Mouse (Mus musculus): Measurements from ENCODE around the gene Rbfox2. TPM values are rescaled to one million over a fixed set of nuclear protein-coding genes. Genes with fewer than 3 reads are reported as not detected.

The Rbfox2 gene
- polyA plus RNA-seq, 1 experiment, result 18.7 TPM

DNA sequence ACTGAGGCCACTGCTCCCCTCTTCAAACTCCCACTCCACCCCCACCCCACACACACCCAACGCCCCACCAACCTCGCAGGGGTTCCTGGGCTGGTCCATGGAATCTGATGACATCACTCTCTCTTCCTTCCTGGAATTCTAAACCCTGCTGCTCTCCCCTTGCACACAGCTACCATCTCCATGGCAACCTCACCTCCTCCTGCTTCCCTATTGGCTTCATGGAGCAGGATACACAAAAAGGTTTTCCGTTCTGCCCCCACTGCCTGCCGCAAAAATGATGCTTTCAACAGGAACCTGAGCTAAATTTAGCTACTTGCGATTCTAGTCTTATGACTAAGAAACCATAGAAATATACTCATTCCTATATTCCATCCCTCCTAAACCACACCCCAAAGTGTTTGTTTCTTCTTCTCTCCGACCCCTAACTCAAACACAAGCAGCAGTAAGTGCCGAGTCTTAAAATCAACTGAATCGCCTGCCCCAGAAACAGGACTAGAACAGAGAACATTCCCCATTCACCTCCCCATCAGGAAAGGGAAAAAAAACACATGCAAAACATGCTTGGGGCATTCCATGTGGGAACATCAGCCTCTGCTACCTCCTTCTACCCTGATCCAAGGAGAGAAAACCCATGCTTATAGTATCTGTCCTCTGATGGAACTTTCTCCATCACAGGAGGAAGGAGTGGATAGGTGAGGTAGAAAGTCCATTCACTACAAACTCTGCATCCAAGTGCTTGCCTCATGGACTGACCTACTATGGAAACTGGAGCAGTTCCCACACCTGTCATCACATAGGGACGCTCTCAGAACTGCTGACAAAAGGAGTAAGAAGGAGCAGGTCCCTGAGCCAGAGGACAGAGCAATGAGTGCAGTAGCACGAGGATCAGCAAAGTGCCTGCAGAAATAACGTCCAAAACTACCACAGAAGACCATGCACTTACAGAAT lies 61.1 kb downstream of the Rbfox2 start:
- WGBS, result 26% methylated on average over 11 of the region's 11 CpGs
- DNase-seq, result peak; percentile 86
- Histone ChIP-seq H3K4me1 (ENCODE audit: control insufficient read depth, insufficient read depth, low read length) (no peaks in the 10 kb centered on the region; the same call in 1 of the 2 replicates), H3K27ac (ENCODE audit: insufficient read depth, low read depth, low read length) (peak overlapping the region; percentile 90), H3K27me3 (replicated peaks; ENCODE audit: control insufficient read depth, insufficient read depth, low read length) (no peaks in the 10 kb centered on the region), H3K36me3 (ENCODE audit: control insufficient read depth, insufficient read depth, low read length) (no peaks in the 10 kb centered on the region), H3K4me3 (ENCODE audit: insufficient read depth, low read depth, low read length) (no peak overlapping the region)
- no peak for TF ChIP-seq CTCF (conservative IDR thresholded peaks at IDR 0.05; ENCODE audit: insufficient read depth, insufficient read length, low read depth, low read length)
- TF ChIP-seq POLR2A (IDR thresholded peaks at IDR 0.05; ENCODE audit: low read depth, low read length), result no peak

DNA sequence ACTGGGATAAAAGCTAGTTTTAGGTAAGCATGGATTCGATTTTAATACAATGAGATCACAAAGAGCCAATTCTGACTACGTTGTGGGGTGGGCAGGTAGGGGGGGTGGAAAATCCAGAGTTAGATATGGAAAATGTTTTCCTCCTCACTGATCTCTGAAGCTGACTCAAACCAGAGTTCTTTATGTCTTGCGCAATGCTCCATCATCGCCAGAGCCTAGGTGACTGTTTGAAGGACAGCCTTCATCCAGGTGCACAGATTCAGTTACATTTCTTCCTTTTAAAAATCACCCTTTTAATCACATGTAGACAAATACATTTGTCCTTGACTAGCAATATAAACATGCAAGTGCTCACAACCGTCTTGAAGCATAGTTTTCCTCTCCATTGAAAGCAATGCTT lies 62.2 kb downstream of the Rbfox2 start:
- Histone ChIP-seq H3K36me3 (ENCODE audit: control insufficient read depth, insufficient read depth, low read length) (no peaks in the 10 kb centered on the region), H3K27ac (ENCODE audit: insufficient read depth, low read depth, low read length) (peak overlapping the region; percentile 53; the same call in 1 of the 2 replicates)
- TF ChIP-seq POLR2A (IDR thresholded peaks at IDR 0.05; ENCODE audit: low read depth, low read length) (no peak), CTCF (conservative IDR thresholded peaks at IDR 0.05; ENCODE audit: insufficient read depth, insufficient read length, low read depth, low read length) (no peak)

DNA sequence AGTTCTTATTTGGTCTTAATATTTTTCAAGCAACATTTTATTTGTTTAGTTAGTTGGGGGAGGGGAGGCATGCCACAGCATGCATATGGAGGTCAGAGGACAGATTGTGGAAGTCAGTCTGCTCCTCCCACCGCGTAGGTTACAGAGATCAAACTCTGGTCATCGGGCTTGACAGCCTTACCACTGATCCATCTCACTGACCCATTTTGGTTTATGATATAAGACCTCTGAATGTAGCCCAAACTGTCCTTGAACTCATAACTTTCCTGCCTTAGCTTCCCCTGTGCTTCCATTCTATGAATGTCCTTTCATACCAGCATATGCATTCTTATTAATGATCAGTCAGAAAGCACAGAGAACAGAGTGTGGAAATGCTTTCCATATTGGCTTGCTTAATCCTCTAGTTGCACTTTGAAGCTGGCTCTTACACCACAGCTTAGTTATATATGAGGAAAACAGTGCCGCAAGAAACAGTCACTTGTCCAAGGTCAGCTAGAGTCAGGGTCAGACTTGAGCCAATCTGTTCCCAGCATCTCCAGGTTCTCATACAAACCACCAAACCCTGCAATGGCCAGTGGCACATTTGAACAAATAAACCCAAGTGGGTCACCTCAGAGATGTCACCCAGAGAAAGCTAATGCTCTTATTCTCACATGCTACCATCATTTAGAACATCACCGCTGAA lies 62.8 kb downstream of the Rbfox2 start:
- H3K36me3 ChIP-seq (ENCODE audit: control insufficient read depth, insufficient read depth, low read length), result no peaks in the 10 kb centered on the region
- no peak for DNase-seq
- no peak overlapping the region for H3K4me3 ChIP-seq (ENCODE audit: insufficient read depth, low read depth, low read length)
- H3K27me3 ChIP-seq (replicated peaks; ENCODE audit: control insufficient read depth, insufficient read depth, low read length), result no peaks in the 10 kb centered on the region
- WGBS, result 72% methylated on average over 5 of the region's 5 CpGs
- H3K4me1 ChIP-seq (ENCODE audit: control insufficient read depth, insufficient read depth, low read length), result no peaks in the 10 kb centered on the region; the same call in 1 of the 2 replicates
- TF ChIP-seq CTCF (conservative IDR thresholded peaks at IDR 0.05; ENCODE audit: insufficient read depth, insufficient read length, low read depth, low read length) (no peak), POLR2A (IDR thresholded peaks at IDR 0.05; ENCODE audit: low read depth, low read length) (no peak)
- peak overlapping the region; percentile 53 for H3K27ac ChIP-seq (ENCODE audit: insufficient read depth, low read depth, low read length)

More for the DNA sequence above, 62.2 kb downstream of the Rbfox2 start:
- no peaks in the 10 kb centered on the region for H3K27me3 ChIP-seq (replicated peaks; ENCODE audit: control insufficient read depth, insufficient read depth, low read length)
- DNase-seq, result no peak
- no peak overlapping the region for H3K4me3 ChIP-seq (ENCODE audit: insufficient read depth, low read depth, low read length)
- 71% methylated on average over 5 of the region's 5 CpGs for WGBS
- H3K4me1 ChIP-seq (ENCODE audit: control insufficient read depth, insufficient read depth, low read length), result no peaks in the 10 kb centered on the region; the same call in 1 of the 2 replicates

DNA sequence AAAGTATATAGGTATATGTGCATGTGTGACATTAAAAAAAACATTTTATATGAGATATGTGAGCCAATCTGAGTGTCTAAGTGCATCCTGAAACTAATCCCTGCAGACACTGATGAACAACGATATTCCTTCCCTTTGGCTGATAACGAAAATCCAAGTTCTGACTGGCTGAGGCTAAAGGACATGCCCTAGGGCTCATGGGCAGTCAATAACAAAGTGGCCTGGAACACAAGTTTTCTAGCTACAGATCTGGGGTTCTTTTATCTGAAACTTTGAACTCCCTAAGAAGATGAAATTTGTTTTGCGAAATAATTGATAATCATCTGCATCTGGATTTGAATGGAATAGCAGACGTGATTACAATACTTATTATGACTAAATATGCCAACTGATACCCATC lies 66.2 kb downstream of the Rbfox2 start:
- no peak for DNase-seq
- Histone ChIP-seq H3K4me1 (ENCODE audit: control insufficient read depth, insufficient read depth, low read length) (peaks cover 8% of the 10 kb centered on the region), H3K27ac (ENCODE audit: insufficient read depth, low read depth, low read length) (no peak overlapping the region), H3K36me3 (ENCODE audit: control insufficient read depth, insufficient read depth, low read length) (no peaks in the 10 kb centered on the region), H3K4me3 (ENCODE audit: insufficient read depth, low read depth, low read length) (no peak overlapping the region), H3K27me3 (replicated peaks; ENCODE audit: control insufficient read depth, insufficient read depth, low read length) (no peaks in the 10 kb centered on the region)
- TF ChIP-seq CTCF (conservative IDR thresholded peaks at IDR 0.05; ENCODE audit: insufficient read depth, insufficient read length, low read depth, low read length), result no peak
- TF ChIP-seq POLR2A (IDR thresholded peaks at IDR 0.05; ENCODE audit: low read depth, low read length), result no peak
- WGBS, result 67% methylated on average over 4 of the region's 4 CpGs

DNA sequence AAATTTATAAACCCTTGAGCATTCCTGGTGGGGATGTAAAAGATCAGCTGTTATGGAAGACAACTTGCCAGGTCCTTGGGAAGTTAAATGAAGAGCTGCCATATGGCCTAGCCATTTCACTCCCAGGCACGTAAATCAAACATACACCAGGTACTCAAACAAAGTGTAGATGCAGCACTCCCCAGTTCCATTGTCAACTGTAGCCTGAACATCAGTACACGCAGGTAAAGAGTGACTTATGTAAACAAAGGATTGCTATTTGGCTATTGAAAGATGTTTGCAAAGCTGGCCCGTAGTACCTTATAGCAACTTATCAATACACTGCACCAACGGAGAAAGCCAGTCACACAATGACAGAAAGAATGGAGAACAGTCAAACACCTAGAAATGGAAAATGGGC lies 67.2 kb downstream of the Rbfox2 start:
- Histone ChIP-seq H3K36me3 (ENCODE audit: control insufficient read depth, insufficient read depth, low read length) (no peaks in the 10 kb centered on the region), H3K4me3 (ENCODE audit: insufficient read depth, low read depth, low read length) (no peak overlapping the region), H3K4me1 (ENCODE audit: control insufficient read depth, insufficient read depth, low read length) (peaks cover 8% of the 10 kb centered on the region), H3K27me3 (replicated peaks; ENCODE audit: control insufficient read depth, insufficient read depth, low read length) (no peaks in the 10 kb centered on the region), H3K27ac (ENCODE audit: insufficient read depth, low read depth, low read length) (no peak overlapping the region)
- no peak for TF ChIP-seq POLR2A (IDR thresholded peaks at IDR 0.05; ENCODE audit: low read depth, low read length)
- no peak for TF ChIP-seq CTCF (conservative IDR thresholded peaks at IDR 0.05; ENCODE audit: insufficient read depth, insufficient read length, low read depth, low read length)
- DNase-seq, result no peak
- 92% methylated on average over 4 of the region's 4 CpGs for WGBS

DNA sequence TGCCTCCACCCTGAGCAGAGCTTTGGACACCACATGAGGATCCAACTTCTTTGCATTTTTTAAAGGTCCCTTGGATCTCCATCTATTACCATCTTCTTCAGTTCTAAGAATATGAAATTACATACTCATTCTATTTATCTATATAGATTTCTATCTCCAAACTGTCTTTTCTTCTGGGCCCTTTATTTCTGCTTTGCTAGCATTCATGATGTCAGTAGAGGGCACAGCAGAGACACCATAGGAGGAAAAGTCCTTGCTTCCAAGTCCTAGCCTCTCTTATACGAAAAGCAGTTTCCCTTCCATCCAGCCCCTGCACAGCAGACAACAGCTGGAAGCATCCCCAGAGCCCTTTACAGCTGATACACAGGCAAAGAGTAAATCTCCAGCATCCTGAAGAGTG lies 69.1 kb downstream of the Rbfox2 start:
- DNase-seq, result no peak
- H3K4me3 ChIP-seq (ENCODE audit: insufficient read depth, low read depth, low read length), result no peak overlapping the region
- H3K27me3 ChIP-seq (replicated peaks; ENCODE audit: control insufficient read depth, insufficient read depth, low read length), result no peaks in the 10 kb centered on the region
- H3K36me3 ChIP-seq (ENCODE audit: control insufficient read depth, insufficient read depth, low read length), result no peaks in the 10 kb centered on the region
- WGBS, result 50% methylated on average over 1 of the region's 1 CpGs
- TF ChIP-seq POLR2A (IDR thresholded peaks at IDR 0.05; ENCODE audit: low read depth, low read length), result no peak
- no peak for TF ChIP-seq CTCF (conservative IDR thresholded peaks at IDR 0.05; ENCODE audit: insufficient read depth, insufficient read length, low read depth, low read length)
- peaks cover 12% of the 10 kb centered on the region for H3K4me1 ChIP-seq (ENCODE audit: control insufficient read depth, insufficient read depth, low read length)
- no peak overlapping the region for H3K27ac ChIP-seq (ENCODE audit: insufficient read depth, low read depth, low read length)

DNA sequence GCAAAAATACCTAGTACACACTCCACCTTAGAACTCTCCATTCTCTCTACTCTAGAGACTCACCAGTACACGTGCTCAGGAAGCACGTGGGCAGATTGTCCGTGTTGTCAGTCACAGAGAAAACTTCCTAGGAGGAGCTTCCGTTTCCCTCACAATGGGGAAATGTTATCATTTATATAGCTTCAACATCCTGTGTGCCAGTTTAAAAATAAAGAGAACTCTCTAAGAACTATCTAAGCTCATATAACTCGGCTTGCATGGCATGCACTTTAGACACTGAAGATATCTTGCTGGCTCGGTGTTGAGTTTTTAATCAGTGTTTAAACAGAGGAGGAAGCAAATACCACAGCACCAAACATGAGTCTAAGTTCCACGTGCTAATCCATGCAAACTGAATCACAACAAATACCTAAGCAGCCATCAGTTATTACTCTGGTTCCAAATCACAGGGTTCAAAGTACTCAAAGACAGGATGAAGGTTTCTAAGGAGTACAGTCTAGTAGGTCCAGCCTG lies 70.7 kb downstream of the Rbfox2 start:
- peak; percentile 64 for DNase-seq
- Histone ChIP-seq H3K27me3 (replicated peaks; ENCODE audit: control insufficient read depth, insufficient read depth, low read length) (no peaks in the 10 kb centered on the region), H3K27ac (ENCODE audit: insufficient read depth, low read depth, low read length) (peak overlapping the region; percentile 65), H3K4me3 (ENCODE audit: insufficient read depth, low read depth, low read length) (no peak overlapping the region), H3K4me1 (ENCODE audit: control insufficient read depth, insufficient read depth, low read length) (peaks cover 12% of the 10 kb centered on the region), H3K36me3 (ENCODE audit: control insufficient read depth, insufficient read depth, low read length) (no peaks in the 10 kb centered on the region)
- TF ChIP-seq POLR2A (IDR thresholded peaks at IDR 0.05; ENCODE audit: low read depth, low read length) (no peak), CTCF (conservative IDR thresholded peaks at IDR 0.05; ENCODE audit: insufficient read depth, insufficient read length, low read depth, low read length) (no peak)
- 26% methylated on average over 7 of the region's 7 CpGs for WGBS
